Mouse (Mus musculus) megakaryocyte, adult 5-6 weeks (primary cell): ENCODE measurements around the gene Arhgap33. TPM values are rescaled to one million over a fixed set of nuclear protein-coding genes. Genes with fewer than 3 reads are reported as not detected.
"Not testable (repeated sequence)": the region's sequence is repeated elsewhere in the genome, so short reads cannot be mapped to it uniquely, and the experiment has no call there.

ENCODE experiments used
- ATAC-seq: 2 replicates; pipeline ENCODE4 v1.8.0; 2016; ENCODE audit warnings: mild to moderate bottlenecking, inconsistent platforms; ENCODE audit not compliant: poor library complexity, severe bottlenecking
- total RNA-seq, 2 experiments: library from RNA; stranded (forward) in 1 of 2; stranded (reverse) in 1 of 2; fragments of 153-499, 151-499 nt in 1 of 2; fragments of 221-1000, 200-1000 nt in 1 of 2; gene quantifications; 2 replicates each; pipeline versions ENCODE4 v1.2.3 to v1.2.4; 2015 to 2017

Gene Arhgap33
- total RNA-seq, 2 experiments from 2014 or later = 4.9 to 7.0 TPM

- not testable (repeated sequence) for ATAC-seq
Measured at GRCm38 (mm10) chr7:30501159-30501558, 33.7 kb downstream of the Arhgap33 start.

- not testable (repeated sequence) for ATAC-seq
Measured at GRCm38 (mm10) chr7:30495506-30496042, 39.3 kb downstream of the Arhgap33 start.

- no peak for ATAC-seq
Measured at GRCm38 (mm10) chr7:30493401-30493931, 41.4 kb downstream of the Arhgap33 start, which contains the start of gene Prodh2. Prodh2 (plus strand) TSS chr7:30493622.

GRCm38 (mm10) chr7:30492765-30493164 is 42.1 kb downstream of the Arhgap33 start:
- peak; percentile 75 for ATAC-seq

GRCm38 (mm10) chr7:30490957-30491307 is 43.9 kb downstream of the Arhgap33 start:
- ATAC-seq = no peak

GRCm38 (mm10) chr7:30490251-30490956 is 44.5 kb downstream of the Arhgap33 start:
- no peak; the same call in 1 of the 2 replicates for ATAC-seq

- ATAC-seq = no peak
Measured at GRCm38 (mm10) chr7:30484250-30484649, 50.6 kb downstream of the Arhgap33 start.

- ATAC-seq = no peak
Measured at GRCm38 (mm10) chr7:30477415-30478381, 57.2 kb downstream of the Arhgap33 start.

- ATAC-seq = not testable (repeated sequence)
Measured at GRCm38 (mm10) chr7:30476136-30476535, 58.7 kb downstream of the Arhgap33 start.

- ATAC-seq = no peak
Measured at GRCm38 (mm10) chr7:30474999-30475398, 59.9 kb downstream of the Arhgap33 start.

- peak; percentile 91 for ATAC-seq
Measured at GRCm38 (mm10) chr7:30472411-30472810, 62.4 kb downstream of the Arhgap33 start.

Other genes starting within 250 kb of the Arhgap33 start
Only the 30 nearest of the 34 such genes appear.
- gene E130208F15Rik, start 213.3 kb downstream of the Arhgap33 start, total RNA-seq (2015) = 0.11 TPM in 1 of 2 replicates, not detected in the other
- gene E130208F15Rik, start 213.3 kb downstream of the Arhgap33 start, total RNA-seq (2017) = 0.57 and 0.88 TPM in 2 replicates
- 3.7 and 5.1 TPM in 2 replicates for gene Sdhaf1, start 211.2 kb downstream of the Arhgap33 start, total RNA-seq (2015)
- gene Sdhaf1, start 211.2 kb downstream of the Arhgap33 start, total RNA-seq (2017) = 5.8 and 5.9 TPM in 2 replicates
- 0.11 TPM in 1 of 2 replicates, not detected in the other for gene Lrfn3, start 172.3 kb downstream of the Arhgap33 start, total RNA-seq (2015)
- gene Lrfn3, start 172.3 kb downstream of the Arhgap33 start, total RNA-seq (2017) = not detected in 2 replicates
- gene Tyrobp, start 121.3 kb downstream of the Arhgap33 start, total RNA-seq (2015) = 2,723 and 2,838 TPM in 2 replicates
- gene Tyrobp, start 121.3 kb downstream of the Arhgap33 start, total RNA-seq (2017) = 1,463 and 1,715 TPM in 2 replicates
- 45.8 and 47.6 TPM in 2 replicates for gene Hcst, start 115.2 kb downstream of the Arhgap33 start, total RNA-seq (2015)
- 13.3 and 18.5 TPM in 2 replicates for gene Hcst, start 115.2 kb downstream of the Arhgap33 start, total RNA-seq (2017)
- gene Nfkbid, start 113.3 kb downstream of the Arhgap33 start, total RNA-seq (2015) = 23.0 and 28.6 TPM in 2 replicates
- 13.3 and 17.2 TPM in 2 replicates for gene Nfkbid, start 113.3 kb downstream of the Arhgap33 start, total RNA-seq (2017)
- 0.07 and 0.25 TPM in 2 replicates for gene Aplp1, start 89.5 kb downstream of the Arhgap33 start, total RNA-seq (2015)
- gene Aplp1, start 89.5 kb downstream of the Arhgap33 start, total RNA-seq (2017) = 0.08 TPM in 1 of 2 replicates, not detected in the other
- not detected in 2 replicates for gene Kirrel2, start 77.4 kb downstream of the Arhgap33 start, total RNA-seq (2015)
- gene Kirrel2, start 77.4 kb downstream of the Arhgap33 start, total RNA-seq (2017) = 0.07 TPM in 1 of 2 replicates, not detected in the other
- not detected in 2 replicates for gene Nphs1, start 76.7 kb downstream of the Arhgap33 start, total RNA-seq (2015)
- 0.29 TPM in 1 of 2 replicates, not detected in the other for gene Nphs1, start 76.7 kb downstream of the Arhgap33 start, total RNA-seq (2017)
- gene Prodh2, start 41.4 kb downstream of the Arhgap33 start, total RNA-seq (2015) = not detected in 2 replicates
- gene Prodh2, start 41.4 kb downstream of the Arhgap33 start, total RNA-seq (2017) = not detected in 2 replicates
- gene Hspb6, start 17.1 kb upstream of the Arhgap33 start, total RNA-seq (2015) = 10.7 and 11.0 TPM in 2 replicates
- 3.8 and 5.2 TPM in 2 replicates for gene Hspb6, start 17.1 kb upstream of the Arhgap33 start, total RNA-seq (2017)
- gene Proser3, start 17.2 kb upstream of the Arhgap33 start, total RNA-seq (2015) = 3.6 and 6.6 TPM in 2 replicates
- gene Proser3, start 17.2 kb upstream of the Arhgap33 start, total RNA-seq (2017) = 2.4 and 2.6 TPM in 2 replicates
- gene Lin37, start 24.8 kb upstream of the Arhgap33 start, total RNA-seq (2015) = 54.7 and 64.1 TPM in 2 replicates
- gene Lin37, start 24.8 kb upstream of the Arhgap33 start, total RNA-seq (2017) = 13.0 and 22.4 TPM in 2 replicates
- gene U2af1l4, start 28.2 kb upstream of the Arhgap33 start, total RNA-seq (2015) = 15.2 and 19.6 TPM in 2 replicates
- gene U2af1l4, start 28.2 kb upstream of the Arhgap33 start, total RNA-seq (2017) = 63.3 and 69.7 TPM in 2 replicates
- gene Gm49396, start 28.3 kb upstream of the Arhgap33 start, total RNA-seq (2015) = 1.0 and 2.1 TPM in 2 replicates
- gene Gm49396, start 28.3 kb upstream of the Arhgap33 start, total RNA-seq (2017) = 3.6 and 3.8 TPM in 2 replicates
- 216 and 221 TPM in 2 replicates for gene Psenen, start 28.6 kb upstream of the Arhgap33 start, total RNA-seq (2015)
- 154 and 162 TPM in 2 replicates for gene Psenen, start 28.6 kb upstream of the Arhgap33 start, total RNA-seq (2017)
- 4.6 and 8.0 TPM in 2 replicates for gene Igflr1, start 30.4 kb upstream of the Arhgap33 start, total RNA-seq (2015)
- gene Igflr1, start 30.4 kb upstream of the Arhgap33 start, total RNA-seq (2017) = not detected in 2 replicates
- gene Kmt2b, start 53.7 kb upstream of the Arhgap33 start, total RNA-seq (2015) = 60.9 and 78.2 TPM in 2 replicates
- 8.0 and 24.3 TPM in 2 replicates for gene Kmt2b, start 53.7 kb upstream of the Arhgap33 start, total RNA-seq (2017)
- gene Zbtb32, start 63.8 kb upstream of the Arhgap33 start, total RNA-seq (2015) = 0.78 TPM in 1 of 2 replicates, not detected in the other
- gene Zbtb32, start 63.8 kb upstream of the Arhgap33 start, total RNA-seq (2017) = 2.0 and 2.9 TPM in 2 replicates
- gene Upk1a, start 77.8 kb upstream of the Arhgap33 start, total RNA-seq (2015) = 0.60 TPM in 1 of 2 replicates, not detected in the other
- not detected in 2 replicates for gene Upk1a, start 77.8 kb upstream of the Arhgap33 start, total RNA-seq (2017)
- gene Cox6b1, start 91.1 kb upstream of the Arhgap33 start, total RNA-seq (2015) = 305 and 323 TPM in 2 replicates
- gene Cox6b1, start 91.1 kb upstream of the Arhgap33 start, total RNA-seq (2017) = 441 and 447 TPM in 2 replicates
- gene Etv2, start 100.8 kb upstream of the Arhgap33 start, total RNA-seq (2015) = not detected in 2 replicates
- gene Etv2, start 100.8 kb upstream of the Arhgap33 start, total RNA-seq (2017) = 0.59 TPM in 1 of 2 replicates, not detected in the other
- 50.2 and 50.4 TPM in 2 replicates for gene Rbm42, start 115.3 kb upstream of the Arhgap33 start, total RNA-seq (2015)
- 41.3 and 46.6 TPM in 2 replicates for gene Rbm42, start 115.3 kb upstream of the Arhgap33 start, total RNA-seq (2017)
- 22.4 and 22.9 TPM in 2 replicates for gene Haus5, start 129.9 kb upstream of the Arhgap33 start, total RNA-seq (2015)
- gene Haus5, start 129.9 kb upstream of the Arhgap33 start, total RNA-seq (2017) = 17.0 and 18.7 TPM in 2 replicates
- not detected in 2 replicates for gene Pmis2, start 136.5 kb upstream of the Arhgap33 start, total RNA-seq (2015)
- gene Pmis2, start 136.5 kb upstream of the Arhgap33 start, total RNA-seq (2017) = not detected in 2 replicates
- gene 2200002J24Rik, start 163.9 kb upstream of the Arhgap33 start, total RNA-seq (2015) = not detected in 2 replicates
- gene 2200002J24Rik, start 163.9 kb upstream of the Arhgap33 start, total RNA-seq (2017) = not detected in 2 replicates
- 0.71 and 1.3 TPM in 2 replicates for gene Atp4a, start 177.1 kb upstream of the Arhgap33 start, total RNA-seq (2015)
- gene Atp4a, start 177.1 kb upstream of the Arhgap33 start, total RNA-seq (2017) = 0.04 TPM in 1 of 2 replicates, not detected in the other
- gene Tmem147, start 194.5 kb upstream of the Arhgap33 start, total RNA-seq (2015) = 86.7 and 96.5 TPM in 2 replicates
- 27.8 and 31.4 TPM in 2 replicates for gene Tmem147, start 194.5 kb upstream of the Arhgap33 start, total RNA-seq (2017)
- gene Gapdhs, start 208.6 kb upstream of the Arhgap33 start, total RNA-seq (2015) = not detected in 2 replicates
- gene Gapdhs, start 208.6 kb upstream of the Arhgap33 start, total RNA-seq (2017) = not detected in 2 replicates
- 0.22 and 3.2 TPM in 2 replicates for gene Sbsn, start 216.4 kb upstream of the Arhgap33 start, total RNA-seq (2015)
- gene Sbsn, start 216.4 kb upstream of the Arhgap33 start, total RNA-seq (2017) = 0.49 and 0.88 TPM in 2 replicates